Mouse (Mus musculus) cerebellum, adult 2 months (tissue): ENCODE measurements at regions not wholly inside any gene's neighbourhood (a gene's known extent, or its start where the extent isn't known, plus 50 kb on each side); places are given as distances from the start of the nearest gene placed in this dataset.

Experiments
- CTCF ChIP-seq: fragments of 200-500 bp; IDR thresholded peaks from 2 replicates; pipeline ENCODE4 v1.5.1; 2011; ENCODE audit warnings: low read depth, mild to moderate bottlenecking, control low read depth, low read length, moderate library complexity, borderline replicate concordance; ENCODE audit not compliant: insufficient read depth
- POLR2A ChIP-seq: fragments of 200-500 bp; IDR thresholded peaks from 2 replicates; pipeline ENCODE4 v1.6.1; 2011; ENCODE audit warnings: low read length, control low read depth, borderline replicate concordance; ENCODE audit not compliant: insufficient read depth

- TF ChIP-seq POLR2A (no peak), CTCF (no peak)
Measured at GRCm38 (mm10) chr4:93638207-93638606, 302.9 kb upstream of the Tusc1 start.
